Mouse (Mus musculus) forebrain, postnatal 0 days (tissue): Measurements from ENCODE around the gene Zfp618. TPM values are rescaled to one million over a fixed set of nuclear protein-coding genes. Genes with fewer than 3 reads are reported as not detected.

ENCODE experiments used
- ATAC-seq: fragments of 200-750 bp; cut with Nextera tagmentation; 2 replicates; pipeline ENCODE4 v1.8.0; 2017; ENCODE audit warnings: mild to moderate bottlenecking, moderate library complexity
- DNase-seq: peaks from one replicate; pipeline ENCODE4 v3.0.0-alpha.2; 2015
- H3K27ac ChIP-seq: fragments of 300-500 bp; sonication (generic); 2 replicates; pipeline ENCODE4 v1.5.1; 2014; ENCODE audit warnings: low read depth, mild to moderate bottlenecking, antibody characterized with exemption, low read length, moderate library complexity, mixed read lengths
- H3K27me3 ChIP-seq: fragments of 300-500 bp; sonication (generic); 2 replicates; pipeline ENCODE4 v1.6.1; 2014; ENCODE audit warnings: mild to moderate bottlenecking, low read length, mixed read lengths; ENCODE audit not compliant: insufficient read depth
- H3K36me3 ChIP-seq: fragments of 300-500 bp; sonication (generic); 2 replicates; pipeline ENCODE4 v1.6.1; 2014; ENCODE audit warnings: mild to moderate bottlenecking, moderate library complexity; ENCODE audit not compliant: insufficient read depth
- H3K4me1 ChIP-seq: fragments of 300-500 bp; sonication (generic); 2 replicates; pipeline ENCODE4 v1.6.1; 2014; ENCODE audit warnings: antibody characterized with exemption; ENCODE audit not compliant: insufficient read depth
- H3K4me2 ChIP-seq: fragments of 300-500 bp; sonication (generic); 2 replicates; pipeline ENCODE4 v1.6.1; 2014; ENCODE audit warnings: low read depth, mild to moderate bottlenecking, moderate library complexity
- H3K4me3 ChIP-seq: fragments of 300-500 bp; sonication (generic); 2 replicates; pipeline ENCODE4 v1.5.1; 2014; ENCODE audit warnings: low read depth, low read length, mixed read lengths
- H3K9ac ChIP-seq: fragments of 300-500 bp; sonication (generic); 2 replicates; pipeline ENCODE4 v1.6.1; 2014; ENCODE audit warnings: mild to moderate bottlenecking
- H3K9me3 ChIP-seq: fragments of 300-500 bp; sonication (generic); 2 replicates; pipeline ENCODE4 v1.6.1; 2016; ENCODE audit warnings: low read length
- CTCF ChIP-seq: sonication (generic); IDR thresholded peaks from 2 replicates; pipeline ENCODE4 v1.5.1; 2016; ENCODE audit warnings: antibody characterized with exemption, control low read depth, low read depth
- WGBS: fragments of 180-500 bp; shearing (Covaris S2); extraction: QIAGEN DNeasy Blood & Tissue Kit; methylation state at CpG from one replicate; pipeline ENCODE4 v1.1.7; 2014; 5-methylcytosine and 5-hydroxymethylcytosine counted together
- polyA plus RNA-seq: library from polyadenylated mRNA; unstranded; fragments of >200 nt; fragmentation: Nextera tagmentation; extraction: Ambion mirVana; gene quantifications from 2 replicates; pipeline ENCODE4 v1.2.1, GENCODE M21; 2015
- total RNA-seq: library from RNA; depleted of rRNA; stranded (reverse); fragments of >200 nt; gene quantifications from 2 replicates; pipeline ENCODE4 v1.2.3, GENCODE M21; 2014; rRNA removed

The Zfp618 gene
- total and polyA plus RNA-seq, 2 experiments from 2014 or later: 11.1 to 21.9 TPM

DNA sequence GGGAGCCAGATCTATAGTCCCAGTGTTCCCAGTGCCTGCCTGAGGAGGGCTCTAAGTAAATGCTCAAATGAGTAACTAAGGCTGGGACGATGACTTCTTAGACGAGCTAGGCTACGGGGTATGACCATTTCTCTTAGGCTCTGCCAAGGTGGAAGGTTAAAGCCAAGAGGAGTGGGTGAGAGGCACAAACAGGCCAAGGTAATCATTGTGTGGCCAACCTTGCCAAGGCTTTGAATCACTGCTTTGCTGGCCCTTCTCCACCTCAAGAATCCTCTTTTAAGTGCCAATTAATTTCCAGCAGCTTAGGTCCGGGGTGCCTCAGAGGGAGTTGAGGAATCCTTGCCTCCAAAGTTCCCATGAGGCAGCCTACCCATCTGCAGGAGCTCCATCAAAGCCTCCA, 204.7 kb downstream of the Zfp618 start:
- DNase-seq: no peak
- no peaks in the 10 kb centered on the region for H3K36me3 ChIP-seq
- H3K27ac ChIP-seq: no peak overlapping the region
- ATAC-seq: no peak
- no peak overlapping the region for H3K4me3 ChIP-seq
- no peaks in the 10 kb centered on the region for H3K27me3 ChIP-seq
- H3K9ac ChIP-seq: no peak overlapping the region
- no peaks in the 10 kb centered on the region for H3K4me1 ChIP-seq
- no peak for TF ChIP-seq CTCF
- H3K9me3 ChIP-seq: no peaks in the 10 kb centered on the region
- WGBS: 68% methylated on average over 4 of the region's 4 CpGs
- no peak overlapping the region for H3K4me2 ChIP-seq

DNA sequence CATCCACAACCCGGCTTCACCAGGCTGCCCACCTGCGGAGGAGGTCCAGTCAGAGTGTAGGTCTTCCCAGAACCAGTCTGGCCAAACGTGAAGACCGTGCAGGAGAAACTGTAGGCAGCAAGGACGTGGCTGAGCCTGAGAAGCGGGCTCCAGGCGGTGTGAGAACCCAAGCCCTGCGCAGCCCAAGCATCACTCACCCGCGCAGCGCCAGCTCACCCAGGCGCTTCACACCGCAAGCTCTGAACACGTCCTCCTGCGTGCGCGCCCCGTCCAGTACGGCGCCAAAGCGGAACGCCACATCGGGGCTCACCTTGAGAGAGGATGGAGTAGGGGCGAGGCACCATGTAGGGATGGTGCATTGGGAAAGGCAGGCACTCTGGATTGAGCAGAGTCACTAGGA, 205.7 kb downstream of the Zfp618 start:
- Histone ChIP-seq H3K9me3 (no peaks in the 10 kb centered on the region), H3K36me3 (no peaks in the 10 kb centered on the region), H3K4me2 (no peak overlapping the region), H3K4me3 (no peak overlapping the region), H3K27ac (no peak overlapping the region), H3K9ac (no peak overlapping the region), H3K27me3 (no peaks in the 10 kb centered on the region), H3K4me1 (no peaks in the 10 kb centered on the region)
- no peak for DNase-seq
- ATAC-seq: no peak
- TF ChIP-seq CTCF: no peak
- 65% methylated on average over 24 of the region's 24 CpGs for WGBS

DNA sequence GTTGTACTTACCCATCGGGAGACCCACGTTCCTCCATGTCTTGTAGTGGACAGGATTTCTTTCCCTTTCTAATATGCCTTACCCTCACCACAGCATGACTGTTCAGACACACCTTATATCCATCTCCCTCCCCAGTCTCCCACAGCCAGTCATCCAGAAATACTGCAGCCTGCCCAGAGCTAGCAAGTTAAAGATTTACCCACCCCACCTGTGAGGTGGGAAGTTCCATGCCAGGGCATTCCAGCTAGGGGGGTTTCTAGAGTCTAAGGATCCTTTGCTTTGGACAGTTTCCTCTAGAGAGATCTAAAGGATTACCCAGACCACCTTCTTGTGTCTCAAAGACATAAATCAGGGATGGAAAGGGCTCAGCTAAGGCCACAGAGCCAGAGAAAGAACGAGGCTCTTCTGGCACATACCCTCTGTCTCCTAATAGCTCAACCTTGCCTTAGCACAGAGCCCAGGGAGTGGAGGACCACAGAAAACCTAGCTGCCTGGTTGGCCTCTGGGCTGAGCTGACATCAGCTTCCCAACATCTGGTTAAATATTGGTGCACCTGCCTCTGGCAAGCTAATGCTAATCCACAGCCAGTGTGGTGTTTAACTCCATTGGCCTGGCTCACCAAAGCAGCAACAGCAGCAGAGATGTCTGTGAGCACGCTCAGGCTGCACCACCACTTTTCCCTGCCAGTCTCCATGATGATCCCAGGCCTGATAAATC, 206.8 kb downstream of the Zfp618 start, which contains the start of gene Kif12:
Gene Kif12, minus strand, starts transcription at position 163 of the 717 bp plus-strand sequence.
- H3K9ac ChIP-seq: no peak within 1 kb of the TSS
- H3K27me3 ChIP-seq: no peaks in the 10 kb centered on the region
- H3K4me2 ChIP-seq: no peak within 1 kb of the TSS
- TF ChIP-seq CTCF: no peak
- no peak within 1 kb of the TSS for H3K4me3 ChIP-seq
- H3K36me3 ChIP-seq: no peaks in the 10 kb centered on the region
- DNase-seq: no peak
- ATAC-seq: no peak
- no peak within 1 kb of the TSS for H3K27ac ChIP-seq
- no peaks in the 10 kb centered on the region for H3K9me3 ChIP-seq
- WGBS: 80% methylated on average over 4 of the region's 4 CpGs
- H3K4me1 ChIP-seq: no peaks in the 10 kb centered on the region

DNA sequence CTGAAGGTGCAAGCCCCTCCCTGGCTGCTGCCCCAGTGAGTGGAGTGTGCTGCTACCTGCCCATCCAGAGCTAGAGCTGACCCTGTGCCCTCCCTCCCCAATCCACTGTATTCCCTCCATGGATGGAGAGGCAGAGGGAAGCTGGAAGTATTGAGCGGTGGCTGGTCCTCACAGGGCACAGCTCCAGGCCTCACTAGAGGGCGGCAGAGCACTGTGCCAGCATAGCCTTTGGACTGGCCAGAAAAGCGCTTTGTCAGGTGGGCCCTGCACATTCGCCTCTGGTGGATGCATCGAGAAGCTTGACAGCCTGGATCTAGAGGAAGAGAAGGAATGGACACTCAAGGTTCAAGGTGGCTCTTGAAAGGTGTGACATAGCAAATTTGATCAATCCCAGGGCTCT, 216.2 kb downstream of the Zfp618 start:
- DNase-seq (peak; percentile 77), ATAC-seq (peak; percentile 89)
- H3K4me3 ChIP-seq: no peak overlapping the region
- WGBS: 9% methylated on average over 5 of the region's 5 CpGs
- no peaks in the 10 kb centered on the region for H3K9me3 ChIP-seq
- H3K4me1 ChIP-seq: no peaks in the 10 kb centered on the region
- H3K4me2 ChIP-seq: no peak overlapping the region
- H3K9ac ChIP-seq: no peak overlapping the region
- H3K27me3 ChIP-seq: no peaks in the 10 kb centered on the region
- H3K36me3 ChIP-seq: no peaks in the 10 kb centered on the region
- peak; percentile 88 for TF ChIP-seq CTCF
- no peak overlapping the region for H3K27ac ChIP-seq

DNA sequence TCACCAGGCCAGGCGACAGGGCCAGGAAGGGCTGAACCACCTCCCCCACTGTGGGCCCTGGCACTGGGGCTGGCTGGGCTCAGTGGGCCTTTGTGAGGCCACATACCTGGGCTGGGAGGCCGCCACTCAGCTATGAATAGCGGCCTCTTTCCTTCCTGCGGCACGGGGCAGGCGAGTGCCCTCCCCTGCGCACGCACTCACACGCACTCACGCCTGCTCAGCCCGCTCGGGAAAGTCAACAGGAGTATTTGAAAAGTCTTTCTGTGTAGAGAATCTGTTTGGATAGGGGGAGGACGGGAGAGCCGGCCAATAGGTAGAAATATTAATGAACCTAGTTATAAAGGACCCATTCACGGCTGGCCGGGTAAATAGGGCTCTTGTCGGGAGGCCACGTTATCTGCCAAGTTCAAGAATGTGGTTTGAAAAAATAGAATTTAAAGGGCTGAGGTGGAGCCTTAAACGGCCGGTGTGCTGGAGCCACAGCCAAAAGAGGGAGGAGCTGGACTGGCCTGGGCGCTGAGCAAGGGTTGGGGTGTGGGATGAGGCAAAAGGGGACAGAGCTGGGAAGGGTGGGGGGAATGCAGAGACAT, 221.0 kb downstream of the Zfp618 start:
- H3K27me3 ChIP-seq: no peaks in the 10 kb centered on the region
- peak; percentile 57 for ATAC-seq
- H3K9me3 ChIP-seq: no peaks in the 10 kb centered on the region
- no peak overlapping the region for H3K4me3 ChIP-seq
- WGBS: 22% methylated on average over 21 of the region's 21 CpGs
- H3K36me3 ChIP-seq: no peaks in the 10 kb centered on the region
- DNase-seq: no peak
- no peak overlapping the region for H3K9ac ChIP-seq
- H3K27ac ChIP-seq: no peak overlapping the region
- TF ChIP-seq CTCF: no peak
- H3K4me1 ChIP-seq: no peaks in the 10 kb centered on the region
- no peak overlapping the region for H3K4me2 ChIP-seq

Other genes starting within 250 kb of the Zfp618 start
- gene Ambp, start 189.2 kb downstream of the Zfp618 start, total RNA-seq: not detected in 2 replicates
- not detected in 2 replicates for gene Ambp, start 189.2 kb downstream of the Zfp618 start, polyA plus RNA-seq
- gene Kif12, start 206.6 kb downstream of the Zfp618 start, total RNA-seq: 0.19 TPM in 1 of 2 replicates, not detected in the other
- gene Kif12, start 206.6 kb downstream of the Zfp618 start, polyA plus RNA-seq: not detected in 2 replicates
- 2.2 and 5.3 TPM in 2 replicates for gene Col27a1, start 248.4 kb downstream of the Zfp618 start, total RNA-seq
- 0.33 and 0.56 TPM in 2 replicates for gene Col27a1, start 248.4 kb downstream of the Zfp618 start, polyA plus RNA-seq